Mouse (Mus musculus) stomach, adult 2 months (tissue): ENCODE measurements around the gene AF067061. TPM values are rescaled to one million over a fixed set of nuclear protein-coding genes. Genes with fewer than 3 reads are reported as not detected.

ENCODE experiments used
- polyA plus RNA-seq: library from polyadenylated mRNA; depleted of rRNA; stranded (reverse); fragments of >200 nt; gene quantifications from 2 replicates; pipeline ENCODE4 v1.2.3, GENCODE M21; 2012; rRNA removed

AF067061 gene
- polyA plus RNA-seq: not detected in 2 replicates

DNA sequence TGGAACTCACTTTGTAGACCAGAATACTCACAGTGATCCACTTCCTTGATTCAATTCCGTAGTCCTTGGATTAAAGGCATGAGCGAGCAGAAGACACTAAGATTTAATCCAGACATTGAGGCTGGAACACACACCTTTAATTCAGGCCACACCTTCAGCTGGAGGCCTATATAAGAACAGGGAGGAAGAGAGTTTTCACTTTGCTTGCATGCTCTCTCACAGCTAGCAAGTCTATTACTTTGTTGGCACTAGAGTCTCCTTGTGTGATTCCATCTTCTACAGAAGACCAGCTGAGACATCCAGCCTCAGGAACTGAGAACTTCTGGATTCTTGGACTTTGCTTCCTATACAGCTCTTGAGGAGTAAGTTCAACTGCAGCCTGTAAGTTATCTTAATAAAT lies at the start of gene AF067061:
Gene AF067061 (plus strand): TSS at position 245 of the 400 bp plus-strand sequence.

GRCm38 (mm10) chr13:120215847-120216246 lies 47.1 kb upstream of the AF067061 start, which contains the start of gene Gm21762:
Gm21762 (minus strand) TSS chr13:120215947.

GRCm38 (mm10) chr13:120238811-120239210 lies 24.1 kb upstream of the AF067061 start, which contains the start of gene Gm21731:
Gm21731 (plus strand) TSS chr13:120239111.

GRCm38 (mm10) chr13:120299991-120300442 lies 37.1 kb downstream of the AF067061 start, which contains the start of gene BC147527:
BC147527 (plus strand) TSS chr13:120300392.

Other genes with a start within 250 kb of the AF067061 start
- gene Gm36079, start 236.1 kb upstream of the AF067061 start, polyA plus RNA-seq: 0.29 TPM in 1 of 2 replicates, not detected in the other
- gene Gm21188, start 210.9 kb upstream of the AF067061 start, polyA plus RNA-seq: 0.04 TPM in 2 replicates
- not detected in 2 replicates for gene Gm20767, start 122.9 kb upstream of the AF067061 start, polyA plus RNA-seq
- gene Gm21818, start 90.7 kb upstream of the AF067061 start, polyA plus RNA-seq: not detected in 2 replicates
- not detected in 2 replicates for gene Gm21762, start 47.2 kb upstream of the AF067061 start, polyA plus RNA-seq
- not detected in 2 replicates for gene Gm21731, start 24.0 kb upstream of the AF067061 start, polyA plus RNA-seq
- not detected in 2 replicates for gene BC147527, start 37.3 kb downstream of the AF067061 start, polyA plus RNA-seq
- not detected in 2 replicates for gene Tcstv3, start 53.8 kb downstream of the AF067061 start, polyA plus RNA-seq